In the genomic region with DNA sequence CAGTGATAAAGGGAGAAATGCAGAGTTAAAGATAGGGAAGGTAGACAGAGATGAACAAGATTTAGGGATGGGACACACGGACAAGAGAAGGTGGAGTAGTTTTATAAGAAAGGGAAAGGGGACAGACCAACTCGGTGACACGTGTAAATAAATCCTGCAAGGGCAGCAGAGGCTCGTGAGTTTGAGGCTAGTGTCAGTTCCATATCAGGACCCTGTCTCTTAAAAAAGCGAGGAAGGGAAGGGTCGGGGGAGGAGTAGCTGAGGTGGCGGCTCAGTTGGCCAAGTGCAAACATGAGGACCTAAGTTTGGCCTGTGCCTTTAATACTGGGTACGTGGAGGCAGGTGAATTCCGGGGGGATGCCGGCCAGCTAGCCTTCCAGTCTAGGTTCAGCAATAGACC, we compare ENCODE assay signal across 8 mouse cellular contexts. TPM values are rescaled to one million over a fixed set of nuclear protein-coding genes. Genes with fewer than 3 reads are reported as not detected.
A peak's percentile ranks its signal among the peaks of the same experiment; 100 is the strongest.
DNase-seq lines count a peak whose midpoint lies in the region; ATAC-seq and TF ChIP-seq lines count a peak whose summit lies in the region.

No protein-coding gene starts in this region.

- no peak for TF ChIP-seq POLR2A in embryonic fibroblast, embryonic 13.5 days (IDR thresholded peaks at IDR 0.05; ENCODE audit: low read depth, low read length)

- peak overlapping the region; percentile 73 for H3K4me2 ChIP-seq in kidney, embryonic 16.5 days (replicated peaks; ENCODE audit: low read depth, low read length)
- peak overlapping the region; percentile 67 for H3K4me2 ChIP-seq in intestine, embryonic 16.5 days (ENCODE audit: low read depth, low read length)
- peak overlapping the region; percentile 58 for H3K4me2 ChIP-seq in neural tube, embryonic 12.5 days (replicated peaks)

- 25% methylated on average over 10 of the region's 10 CpGs for whole genome bisulfite sequencing in kidney, embryonic 16.5 days
- 23% methylated on average over 10 of the region's 10 CpGs for WGBS in intestine, embryonic 16.5 days
- WGBS in neural tube, embryonic 12.5 days, result 11% methylated on average over 10 of the region's 10 CpGs

- peaks cover 9% of the 10 kb centered on the region; the same call in 1 of the 2 replicates for H3K4me1 ChIP-seq in kidney, embryonic 16.5 days (ENCODE audit: insufficient read depth, low read length)
- H3K4me1 ChIP-seq in embryonic fibroblast, embryonic 13.5 days (ENCODE audit: control insufficient read depth, insufficient read depth, low read length), result no peaks in the 10 kb centered on the region
- H3K4me1 ChIP-seq in intestine, embryonic 16.5 days (ENCODE audit: control insufficient read depth, insufficient read depth, low read length), result peaks cover 10% of the 10 kb centered on the region; the same call in 1 of the 2 replicates
- H3K4me1 ChIP-seq in neural tube, embryonic 12.5 days, result peaks cover 46% of the 10 kb centered on the region

- no peak for TF ChIP-seq CTCF in embryonic fibroblast, embryonic 13.5 days (IDR thresholded peaks at IDR 0.05; ENCODE audit: borderline replicate concordance, insufficient read depth, low read length)

- no peaks in the 10 kb centered on the region for H3K36me3 ChIP-seq in kidney, embryonic 16.5 days (ENCODE audit: insufficient read depth, low read length)
- no peaks in the 10 kb centered on the region for H3K36me3 ChIP-seq in intestine, embryonic 16.5 days (ENCODE audit: control insufficient read depth, insufficient read depth, low read length)
- no peaks in the 10 kb centered on the region for H3K36me3 ChIP-seq in neural tube, embryonic 12.5 days

- H3K9ac ChIP-seq in kidney, embryonic 16.5 days (replicated peaks; ENCODE audit: low read length), result 0 out of 2 replicates have a peak overlapping the region, but pooled peaks have one; percentile 22
- H3K9ac ChIP-seq in intestine, embryonic 16.5 days (ENCODE audit: low read depth, low read length), result peak overlapping the region; percentile 60
- H3K9ac ChIP-seq in neural tube, embryonic 12.5 days, result no peak overlapping the region

- H3K27me3 ChIP-seq in kidney, embryonic 16.5 days (ENCODE audit: insufficient read depth, low read length), result peaks cover 53% of the 10 kb centered on the region
- H3K27me3 ChIP-seq in intestine, embryonic 16.5 days (replicated peaks; ENCODE audit: control insufficient read depth, insufficient read depth, low read length), result peaks cover 24% of the 10 kb centered on the region
- H3K27me3 ChIP-seq in neural tube, embryonic 12.5 days (replicated peaks), result peaks cover 42% of the 10 kb centered on the region

- DNase-seq in kidney, adult 9 months, result no peak
- no peak for DNase-seq in frontal cortex, postnatal 25 days (ENCODE audit: low spot score in 2 of 2)
- no peak for DNase-seq in spleen, postnatal 14 days (ENCODE audit: low spot score in 2 of 2)
- no peak for DNase-seq in layer of hippocampus, postnatal 14 days (ENCODE audit: low spot score in 2 of 2)

- no peaks in the 10 kb centered on the region for H3K9me3 ChIP-seq in kidney, embryonic 16.5 days (ENCODE audit: low read length)
- no peaks in the 10 kb centered on the region for H3K9me3 ChIP-seq in intestine, embryonic 16.5 days (ENCODE audit: control insufficient read depth, low read length)
- H3K9me3 ChIP-seq in neural tube, embryonic 12.5 days, result peaks cover under 1% of the 10 kb centered on the region; the same call in 1 of the 2 replicates

- peak overlapping the region; percentile 44 for H3K4me3 ChIP-seq in kidney, embryonic 16.5 days (ENCODE audit: low read length)
- H3K4me3 ChIP-seq in embryonic fibroblast, embryonic 13.5 days (ENCODE audit: insufficient read depth, low read length), result peak overlapping the region; percentile 26; the same call in 1 of the 2 replicates
- H3K4me3 ChIP-seq in intestine, embryonic 16.5 days (ENCODE audit: low read length), result peak overlapping the region; percentile 43
- peak overlapping the region; percentile 21; the same call in 1 of the 2 replicates for H3K4me3 ChIP-seq in neural tube, embryonic 12.5 days

- ATAC-seq in kidney, embryonic 16.5 days (ENCODE audit: low FRiP score, low TSS enrichment), result no peak
- no peak for ATAC-seq in intestine, embryonic 16.5 days
- no peak for ATAC-seq in neural tube, embryonic 12.5 days (ENCODE audit: low FRiP score, low read depth)

- H3K27ac ChIP-seq in kidney, embryonic 16.5 days (ENCODE audit: low read length), result no peak overlapping the region
- H3K27ac ChIP-seq in embryonic fibroblast, embryonic 13.5 days (ENCODE audit: insufficient read depth, low read length), result no peak overlapping the region
- no peak overlapping the region for H3K27ac ChIP-seq in intestine, embryonic 16.5 days (ENCODE audit: low read length)
- no peak overlapping the region for H3K27ac ChIP-seq in neural tube, embryonic 12.5 days

RNA-seq across cellular contexts. Expression of a gene that starts 11.2 kb away (rescaled TPM):
- 14.8 and 15.9 TPM in 2 replicates for polyA plus RNA-seq in kidney, embryonic 16.5 days (2015; fragmentation: Nextera tagmentation; extraction: Ambion mirVana)
- polyA plus RNA-seq in embryonic fibroblast, embryonic 13.5 days (2011; ENCODE audit: insufficient read length, low read depth, missing spikeins), result 173 and 236 TPM in 2 replicates
- 9.7 and 11.8 TPM in 2 replicates for polyA plus RNA-seq in intestine, embryonic 16.5 days (2015; fragmentation: Nextera tagmentation; extraction: Ambion mirVana)
- 8.4 and 11.2 TPM in 2 replicates for polyA plus RNA-seq in neural tube, embryonic 12.5 days (2016; fragmentation: Nextera tagmentation; extraction: Ambion mirVana)
- total RNA-seq in layer of hippocampus, postnatal 14 days (2021), result 100 to 1,000 TPM; 519 to 562 TPM

RNA-seq across cellular contexts. Expression of a gene that starts 11.3 kb away (rescaled TPM):
- polyA plus RNA-seq in kidney, embryonic 16.5 days (2015; fragmentation: Nextera tagmentation; extraction: Ambion mirVana), result 6.6 and 9.0 TPM in 2 replicates
- polyA plus RNA-seq in embryonic fibroblast, embryonic 13.5 days (2011; ENCODE audit: insufficient read length, low read depth, missing spikeins), result 2.0 and 2.3 TPM in 2 replicates
- 4.2 and 4.4 TPM in 2 replicates for polyA plus RNA-seq in intestine, embryonic 16.5 days (2015; fragmentation: Nextera tagmentation; extraction: Ambion mirVana)
- polyA plus RNA-seq in neural tube, embryonic 12.5 days (2016; fragmentation: Nextera tagmentation; extraction: Ambion mirVana), result 6.5 and 8.3 TPM in 2 replicates
- total RNA-seq in layer of hippocampus, postnatal 14 days (2021), result 1 to 10 TPM; 7.4 to 8.6 TPM

RNA-seq across cellular contexts. Expression of a gene that starts 20.0 kb away (rescaled TPM):
- polyA plus RNA-seq in kidney, embryonic 16.5 days (2015; fragmentation: Nextera tagmentation; extraction: Ambion mirVana), result 49.7 and 51.6 TPM in 2 replicates
- polyA plus RNA-seq in embryonic fibroblast, embryonic 13.5 days (2011; ENCODE audit: insufficient read length, low read depth, missing spikeins), result 11.7 and 12.6 TPM in 2 replicates
- 61.8 and 63.4 TPM in 2 replicates for polyA plus RNA-seq in intestine, embryonic 16.5 days (2015; fragmentation: Nextera tagmentation; extraction: Ambion mirVana)
- polyA plus RNA-seq in neural tube, embryonic 12.5 days (2016; fragmentation: Nextera tagmentation; extraction: Ambion mirVana), result 39.7 and 40.1 TPM in 2 replicates
- 10 to 100 TPM; 19.4 to 20.4 TPM for total RNA-seq in layer of hippocampus, postnatal 14 days (2021)

RNA-seq across cellular contexts. Expression of a gene that starts 29.2 kb away (rescaled TPM):
- 109 and 114 TPM in 2 replicates for polyA plus RNA-seq in kidney, embryonic 16.5 days (2015; fragmentation: Nextera tagmentation; extraction: Ambion mirVana)
- polyA plus RNA-seq in embryonic fibroblast, embryonic 13.5 days (2011; ENCODE audit: insufficient read length, low read depth, missing spikeins), result 57.6 and 61.7 TPM in 2 replicates
- 109 and 115 TPM in 2 replicates for polyA plus RNA-seq in intestine, embryonic 16.5 days (2015; fragmentation: Nextera tagmentation; extraction: Ambion mirVana)
- 89.7 and 94.8 TPM in 2 replicates for polyA plus RNA-seq in neural tube, embryonic 12.5 days (2016; fragmentation: Nextera tagmentation; extraction: Ambion mirVana)
- total RNA-seq in layer of hippocampus, postnatal 14 days (2021), result 10 to 100 TPM; 59.4 to 64.8 TPM

RNA-seq across cellular contexts. Expression of a gene that starts 35.4 kb away (rescaled TPM):
- polyA plus RNA-seq in kidney, embryonic 16.5 days (2015; fragmentation: Nextera tagmentation; extraction: Ambion mirVana), result 1,143 and 1,180 TPM in 2 replicates
- polyA plus RNA-seq in embryonic fibroblast, embryonic 13.5 days (2011; ENCODE audit: insufficient read length, low read depth, missing spikeins), result 1,122 and 1,201 TPM in 2 replicates
- 1,204 and 1,241 TPM in 2 replicates for polyA plus RNA-seq in intestine, embryonic 16.5 days (2015; fragmentation: Nextera tagmentation; extraction: Ambion mirVana)
- 753 and 769 TPM in 2 replicates for polyA plus RNA-seq in neural tube, embryonic 12.5 days (2016; fragmentation: Nextera tagmentation; extraction: Ambion mirVana)
- total RNA-seq in layer of hippocampus, postnatal 14 days (2021), result 100 to 1,000 TPM; 453 to 590 TPM

Comparison
In these comparisons a context has a peak if more than half of its experiments do, and no peak if none do; other contexts are left out.
1. RNA of a gene that starts 11.2 kb away (polyA plus RNA-seq): 173 to 236 TPM in embryonic fibroblast, embryonic 13.5 days; 14.8 to 15.9 TPM in kidney, embryonic 16.5 days, 9.7 to 11.8 TPM in intestine, embryonic 16.5 days and 8.4 to 11.2 TPM in neural tube, embryonic 12.5 days; every median in the first group is over 10 times any median in the second.
2. Peak in every context shown above with its lines, with median percentiles within 50 percentile points of each other: H3K4me2 ChIP-seq and H3K4me3 ChIP-seq.